Mouse (Mus musculus) lung, postnatal 0 days (tissue): ENCODE measurements around the gene Aifm1.

Source experiments
- CTCF ChIP-seq: IDR thresholded peaks from 2 replicates; pipeline ENCODE4 v1.5.1; 2016; ENCODE audit warnings: antibody characterized with exemption, mild to moderate bottlenecking
- EP300 ChIP-seq: IDR thresholded peaks from 2 replicates; pipeline ENCODE4 v1.6.1; 2016; ENCODE audit warnings: antibody characterized with exemption, mild to moderate bottlenecking, control low read depth

DNA sequence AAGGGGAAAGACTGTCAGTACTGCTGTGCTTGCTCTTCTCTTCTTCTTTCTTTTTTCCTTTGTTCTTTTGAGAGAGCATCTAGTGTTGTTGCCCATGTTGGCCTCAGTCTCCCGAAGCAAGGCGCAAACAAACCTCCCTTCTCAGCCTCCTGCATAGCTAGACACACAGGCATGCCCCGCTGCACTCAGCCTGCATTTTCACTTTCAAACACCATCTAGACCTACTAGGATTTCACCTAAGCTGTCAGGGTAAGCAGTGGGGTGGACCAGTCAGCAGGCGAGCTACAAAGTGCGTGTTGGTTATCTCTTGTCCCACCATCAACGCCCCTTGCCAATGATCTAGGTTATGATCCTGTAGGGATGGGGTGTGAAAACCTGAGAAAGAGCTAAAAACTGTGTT, 71.8 kb downstream of the Aifm1 start:
- TF ChIP-seq CTCF (no peak), EP300 (no peak)
